Mouse (Mus musculus) bone marrow macrophage, adult 2 months (primary cell): ENCODE data around the gene Phf5a.

Experiments used
- CTCF ChIP-seq: IDR thresholded peaks from 2 replicates; pipeline ENCODE4 v1.5.1; 2012; ENCODE audit warnings: low read depth, mild to moderate bottlenecking, low read length, moderate library complexity
- POLR2A ChIP-seq: IDR thresholded peaks from 2 replicates; pipeline ENCODE4 v1.6.1; 2012; ENCODE audit warnings: mild to moderate bottlenecking, low read depth, low read length, borderline replicate concordance

DNA sequence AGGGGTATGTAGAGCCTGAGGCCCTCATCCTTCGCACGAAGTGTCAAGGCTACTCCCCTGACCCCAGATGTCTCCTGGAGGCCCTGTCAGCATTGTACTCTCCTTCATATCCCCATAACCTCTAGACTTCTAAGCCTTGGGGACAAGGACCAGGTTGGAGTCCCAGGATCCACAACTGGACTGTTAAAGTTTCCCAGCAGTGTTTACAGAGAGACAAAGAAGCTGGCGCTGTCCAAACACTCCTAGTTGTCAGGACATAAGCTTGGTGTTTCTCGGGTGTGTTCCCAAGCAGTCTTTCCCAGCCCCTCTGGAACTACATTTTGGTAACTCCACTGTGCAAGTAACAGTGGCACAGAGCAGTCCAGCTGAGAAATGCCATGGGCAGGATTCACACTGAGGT, 38.2 kb downstream of the Phf5a start:
- TF ChIP-seq POLR2A (no peak), CTCF (no peak)
